Mouse (Mus musculus) adrenal gland, postnatal 10 days (tissue): ENCODE results near the gene Olfr792. TPM values are rescaled to one million over a fixed set of nuclear protein-coding genes. Genes with fewer than 3 reads are reported as not detected.
A peak's percentile ranks its signal among the peaks of the same experiment; 100 is the strongest.

Experiments
- DNase-seq: peaks from one replicate; pipeline ENCODE4 v3.0.0; 2021; ENCODE audit warnings: mixed read lengths
- long read RNA-seq, 2 experiments: library from polyadenylated mRNA; stranded (forward); transcript quantifications; one replicate each; pipeline ENCODE4 v2.0.0; 2021
- microRNA-seq: library from miRNA; unstranded; fragments of <30 nt; microRNA quantifications from one replicate; pipeline ENCODE4 v1.2.0, GENCODE M21; 2021
- total RNA-seq, 2 experiments: library from RNA; stranded (reverse); gene quantifications; 2 replicates each; pipeline ENCODE4 v1.2.3; 2021

Gene Olfr792
- not detected for total RNA-seq
- long read RNA-seq, experiment 1, result 0 reads
- long read RNA-seq, experiment 2, result 0 reads

DNA sequence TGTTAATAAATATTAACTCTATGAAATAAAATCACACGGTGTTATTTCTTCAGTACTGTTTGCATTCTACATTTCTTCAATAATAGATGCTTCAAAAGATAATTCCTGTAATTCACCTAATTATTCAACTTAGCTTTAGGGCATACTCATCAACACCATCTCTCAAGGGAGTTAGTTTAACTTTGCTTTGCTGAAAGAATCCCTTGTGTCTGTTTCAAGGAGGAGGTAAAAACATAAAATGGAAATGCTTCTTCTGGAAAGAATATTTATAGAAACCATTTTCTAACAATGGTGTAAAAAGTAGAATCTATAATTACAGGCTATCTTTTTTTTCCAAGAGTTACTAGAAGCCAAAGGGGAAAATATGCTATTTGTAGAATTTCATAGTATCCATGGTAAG lies at the start of gene Olfr792:
Gene Olfr792, plus strand, starts transcription at position 301 of the 400 bp plus-strand sequence.
- no peak for DNase-seq

DNA sequence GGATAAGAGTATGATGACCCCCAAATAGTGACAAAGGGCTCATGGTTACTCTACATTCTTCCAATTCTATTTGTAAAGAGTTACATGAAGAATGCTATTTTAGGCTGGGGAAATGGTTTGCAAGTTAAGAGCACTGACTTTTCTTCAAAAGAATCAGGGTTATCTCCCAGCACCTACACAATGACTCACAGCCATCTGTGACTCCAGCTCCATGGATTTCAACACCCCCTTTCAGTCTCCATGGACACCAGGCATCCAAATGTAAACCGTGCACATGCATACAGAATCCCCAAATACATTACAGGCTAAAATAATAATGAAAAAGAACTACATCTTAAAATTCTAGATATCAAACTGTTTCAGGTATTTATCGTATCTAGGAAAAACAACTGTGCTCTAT lies 48.9 kb upstream of the Olfr792 start:
- no peak for DNase-seq

DNA sequence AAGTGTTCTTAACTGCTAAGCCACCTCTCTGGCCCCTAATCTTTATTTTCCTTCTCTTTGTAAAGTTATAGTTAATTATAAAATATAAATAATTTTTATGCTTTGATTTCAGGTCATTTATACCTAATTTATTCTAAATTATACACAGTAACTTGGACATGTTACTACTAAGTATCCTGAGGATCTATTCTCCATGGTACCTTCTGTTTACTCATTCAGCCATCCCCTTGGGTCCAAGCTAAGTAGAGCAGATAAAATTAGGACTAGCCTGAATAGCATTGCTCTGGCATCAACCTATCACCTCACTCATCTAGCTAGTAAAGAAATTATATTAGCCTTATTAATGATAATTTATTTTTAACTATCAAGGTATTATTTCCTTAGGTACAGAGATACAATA lies 40.8 kb upstream of the Olfr792 start, which contains the start of gene Olfr790:
Gene Olfr790, plus strand, starts transcription at position 301 of the 400 bp plus-strand sequence.
- DNase-seq, result no peak

DNA sequence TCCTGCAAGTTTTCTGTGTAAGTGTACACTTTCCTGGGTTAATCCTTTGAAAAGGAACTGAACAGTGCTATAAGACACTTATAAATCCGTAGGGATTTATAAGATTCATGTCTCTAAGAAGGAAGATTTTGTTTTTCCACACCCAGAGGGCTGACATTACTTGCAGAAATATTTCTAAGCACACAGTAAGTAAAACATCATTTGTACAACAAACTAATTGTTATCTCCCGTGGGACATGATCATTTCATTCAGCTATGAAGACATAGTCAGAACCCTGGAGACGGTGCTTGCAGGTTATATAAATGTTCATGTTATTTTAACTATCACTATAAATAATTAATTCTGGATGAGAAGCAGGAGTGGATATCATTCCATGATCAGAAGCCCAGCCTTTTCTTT lies 17.5 kb upstream of the Olfr792 start, which contains the start of gene Olfr791:
Gene Olfr791, plus strand, starts transcription at position 301 of the 400 bp plus-strand sequence.
- no peak for DNase-seq

DNA sequence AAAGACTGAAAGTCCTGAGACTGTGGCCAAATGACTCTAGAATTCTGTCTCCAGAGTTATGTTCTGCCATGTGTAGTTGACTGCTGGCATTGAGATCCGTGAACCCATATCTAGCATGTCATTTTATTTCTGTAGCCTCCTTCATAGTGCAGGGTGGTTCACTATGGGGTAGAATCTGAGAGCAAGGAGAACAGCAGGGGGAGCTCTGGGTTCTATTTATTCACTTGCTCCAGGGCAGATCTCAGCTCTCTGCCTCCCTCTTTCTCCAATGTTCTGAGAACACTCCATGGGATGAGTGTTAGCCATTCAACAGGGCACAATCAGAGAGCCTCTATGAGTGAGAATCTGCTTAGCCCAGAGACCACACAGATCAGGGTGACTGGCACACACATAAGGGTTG lies 10.4 kb downstream of the Olfr792 start:
- peak; percentile 7 for DNase-seq

DNA sequence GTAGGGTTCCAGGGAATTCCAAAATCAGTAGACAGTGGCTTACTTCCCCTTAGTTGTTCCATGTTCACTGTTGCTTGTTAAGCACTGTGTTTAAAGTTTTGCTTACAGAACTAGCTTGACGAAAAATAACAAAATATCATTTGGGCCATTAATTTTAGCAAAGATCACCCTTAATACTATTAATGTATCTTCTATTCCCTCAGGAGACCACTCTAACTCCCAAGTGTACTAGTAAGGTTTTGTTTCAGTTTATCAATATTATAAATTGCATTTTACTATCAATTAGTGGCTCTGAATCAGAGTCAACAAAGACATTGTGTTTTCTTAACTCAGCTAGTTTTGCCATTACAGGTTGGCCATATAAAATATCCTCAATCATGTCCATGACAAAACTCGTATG lies 28.4 kb downstream of the Olfr792 start, which contains the start of gene Olfr794:
Gene Olfr794, plus strand, starts transcription at position 301 of the 400 bp plus-strand sequence.
- no peak for DNase-seq

DNA sequence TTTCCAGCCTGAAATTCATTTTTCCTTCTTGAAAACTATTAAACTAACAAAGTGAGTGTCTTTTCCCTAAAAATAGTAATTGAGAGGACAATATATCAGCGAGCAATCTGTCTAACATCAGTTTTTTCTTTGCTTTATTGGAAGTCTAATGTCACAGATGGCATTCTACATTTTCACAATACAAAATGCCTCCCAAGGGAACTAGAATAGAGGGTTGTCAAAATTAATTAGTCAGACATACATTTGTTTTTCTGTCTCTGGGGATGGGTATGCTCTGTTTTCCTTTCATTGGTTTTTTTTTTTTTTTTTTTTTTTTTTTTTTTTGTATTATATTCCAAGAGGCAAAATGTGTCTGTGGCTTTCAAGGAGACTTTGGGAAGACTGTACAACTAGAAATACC lies 38.1 kb downstream of the Olfr792 start:
- no peak for DNase-seq

Small RNA genes within 50 kb of the gene (microRNA-seq; reads per million reads assigned to microRNA genes)
- not detected for gene Gm23252

Other genes with a start within 250 kb of the Olfr792 start
- not detected for gene Olfr780, start 221.0 kb upstream of the Olfr792 start, total RNA-seq
- not detected for gene Olfr781, start 210.3 kb upstream of the Olfr792 start, total RNA-seq
- not detected for gene Olfr782, start 190.3 kb upstream of the Olfr792 start, total RNA-seq
- gene Olfr784, start 155.1 kb upstream of the Olfr792 start, total RNA-seq, result under 1 TPM in 1 of 2 experiments, not detected in 1; 0.09 TPM
- not detected for gene Olfr785, start 133.7 kb upstream of the Olfr792 start, total RNA-seq
- not detected for gene Olfr786, start 111.9 kb upstream of the Olfr792 start, total RNA-seq
- not detected for gene Olfr787, start 77.3 kb upstream of the Olfr792 start, total RNA-seq
- gene Olfr788, start 68.2 kb upstream of the Olfr792 start, total RNA-seq, result not detected
- not detected for gene Olfr789, start 54.4 kb upstream of the Olfr792 start, total RNA-seq
- not detected for gene Olfr790, start 40.7 kb upstream of the Olfr792 start, total RNA-seq
- gene Olfr791, start 17.4 kb upstream of the Olfr792 start, total RNA-seq, result not detected
- gene Olfr794, start 28.5 kb downstream of the Olfr792 start, total RNA-seq, result not detected
- gene Olfr796, start 73.4 kb downstream of the Olfr792 start, total RNA-seq, result not detected
- not detected for gene Olfr798, start 88.8 kb downstream of the Olfr792 start, total RNA-seq
- not detected for gene Olfr799, start 98.3 kb downstream of the Olfr792 start, total RNA-seq
- gene Olfr800, start 118.5 kb downstream of the Olfr792 start, total RNA-seq, result not detected
- gene Olfr801, start 134.7 kb downstream of the Olfr792 start, total RNA-seq, result not detected
- not detected for gene Olfr802, start 149.0 kb downstream of the Olfr792 start, total RNA-seq
- not detected for gene Olfr803, start 155.1 kb downstream of the Olfr792 start, total RNA-seq
- not detected for gene Olfr804, start 164.0 kb downstream of the Olfr792 start, total RNA-seq
- gene Olfr805, start 190.2 kb downstream of the Olfr792 start, total RNA-seq, result not detected
- gene Olfr806, start 202.8 kb downstream of the Olfr792 start, total RNA-seq, result not detected
- gene Olfr807, start 218.6 kb downstream of the Olfr792 start, total RNA-seq, result not detected
- gene Olfr808, start 226.3 kb downstream of the Olfr792 start, total RNA-seq, result not detected
- gene Olfr809, start 235.5 kb downstream of the Olfr792 start, total RNA-seq, result not detected